Mouse (Mus musculus): ENCODE data around the gene 4921524J17Rik.

GRCm38 (mm10) chr8:85371736-85372464, 60.7 kb downstream of the 4921524J17Rik start:
- no peak for TF ChIP-seq TAL1 (IDR thresholded peaks at IDR 0.05; ENCODE audit: low read length)
- TF ChIP-seq GATA1 (IDR thresholded peaks at IDR 0.05; ENCODE audit: low read length), result no peak
